Comparison of ENCODE assay signal across 14 mouse cellular contexts in genomic region chr4:63466192-63466591, GRCm38 (mm10).
"Had no signal": no experiment of that assay in that cellular context is flagged by ENCODE, and none has a peak within 500 bp of the region (broad histone marks: within the 10 kb centered on the region; RNA-seq: fewer than 3 reads in every experiment).

No protein-coding gene starts in this region.

- H3K27ac ChIP-seq: layer of hippocampus, adult 2 months; liver, embryonic 13.5 days; midbrain, embryonic 13.5 days; neural tube, embryonic 12.5 days; neural tube, embryonic 15.5 days had no signal

- H3K36me3 ChIP-seq: liver, embryonic 13.5 days; neural tube, embryonic 12.5 days; neural tube, embryonic 15.5 days had no signal

- H3K4me1 ChIP-seq: liver, embryonic 13.5 days had no signal

- ATAC-seq: intestine, postnatal 0 days; midbrain, embryonic 13.5 days had no signal

- H3K9me3 ChIP-seq: liver, embryonic 13.5 days; midbrain, embryonic 13.5 days; neural tube, embryonic 12.5 days; neural tube, embryonic 15.5 days had no signal

- H3K27me3 ChIP-seq: liver, embryonic 13.5 days; midbrain, embryonic 13.5 days; neural tube, embryonic 15.5 days had no signal

- H3K4me3 ChIP-seq: layer of hippocampus, adult 2 months; liver, embryonic 13.5 days; midbrain, embryonic 13.5 days; neural tube, embryonic 12.5 days; neural tube, embryonic 15.5 days had no signal

- DNase-seq: kidney, adult 2 months; kidney, postnatal 25 days; layer of hippocampus, adult 9-11 months; liver, embryonic 13.5 days; lung, adult 2 months; lung, postnatal 14 days; lung, postnatal 4 days; thymus, adult 18-20 months; thymus, postnatal 36 days had no signal

- H3K4me2 ChIP-seq: liver, embryonic 13.5 days; midbrain, embryonic 13.5 days; neural tube, embryonic 12.5 days; neural tube, embryonic 15.5 days had no signal

- H3K9ac ChIP-seq: liver, embryonic 13.5 days; midbrain, embryonic 13.5 days; neural tube, embryonic 12.5 days; neural tube, embryonic 15.5 days had no signal
